Mouse (Mus musculus): ENCODE measurements at regions not wholly inside any gene's neighbourhood (a gene's known extent, or its start where the extent isn't known, plus 50 kb on each side); places are given as distances from the start of the nearest gene placed in this dataset.

DNA sequence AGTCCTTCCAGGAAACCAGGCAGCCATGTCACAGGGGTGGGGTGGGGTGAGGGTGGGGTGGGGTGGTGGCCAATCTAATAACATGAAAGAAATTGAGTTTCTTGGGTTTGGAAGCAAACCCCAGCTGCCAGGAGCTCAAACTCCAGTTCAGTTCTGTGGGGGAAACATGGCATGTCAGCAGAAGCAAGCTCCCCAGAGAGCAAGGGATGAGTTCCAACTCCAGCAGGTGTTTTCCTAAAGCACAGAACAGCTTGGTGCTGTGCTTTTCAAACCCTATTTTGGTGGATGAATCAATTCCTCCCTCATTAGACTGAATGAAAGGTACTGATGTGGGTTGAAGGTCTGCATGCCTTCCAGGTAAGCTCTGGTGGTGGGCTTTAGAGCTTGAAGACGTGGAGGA lies 77.8 kb upstream of the Kcnd3 start:
- H3K79me2 ChIP-seq (ENCODE audit: control insufficient read depth, insufficient read depth, low read length, poor library complexity) = no peaks in the 10 kb centered on the region
- no peaks in the 10 kb centered on the region for H3K36me3 ChIP-seq (ENCODE audit: control insufficient read depth in 1 of 2, insufficient read depth in 2 of 2, low read length in 2 of 2)
- no peak overlapping the region for H3K27ac ChIP-seq (ENCODE audit: control insufficient read depth, low read depth, low read length)
- H3K4me3 ChIP-seq (ENCODE audit: control insufficient read depth in 1 of 2, insufficient read depth in 1 of 2, low read depth in 2 of 2, low read length in 2 of 2) = no peak overlapping the region
- no peak for DNase-seq (ENCODE audit: low read depth, low spot score)
- H3K27me3 ChIP-seq (ENCODE audit: control insufficient read depth in 1 of 2, insufficient read depth in 2 of 2, low read length in 2 of 2) = no peaks in the 10 kb centered on the region
- H3K4me1 ChIP-seq (ENCODE audit: control insufficient read depth in 1 of 2, insufficient read depth in 2 of 2, low read length in 2 of 2) = no peaks in the 10 kb centered on the region
- H3K9ac ChIP-seq (ENCODE audit: control insufficient read depth, low read depth, low read length, poor library complexity, severe bottlenecking) = no peak overlapping the region
- TF ChIP-seq NELFE (IDR thresholded peaks at IDR 0.05; ENCODE audit: low read depth, low read length) = no peak
- no peak for TF ChIP-seq USF2 (IDR thresholded peaks at IDR 0.05; ENCODE audit: borderline replicate concordance in 1 of 2, insufficient read depth in 1 of 2, low read depth in 1 of 2, low read length in 2 of 2)
- TF ChIP-seq ETS1 (IDR thresholded peaks at IDR 0.05; ENCODE audit: low read depth, low read length) = no peak
- TF ChIP-seq ZNF384 (IDR thresholded peaks at IDR 0.05; ENCODE audit: low read depth, low read length) = no peak
- no peak for TF ChIP-seq EP300 (IDR thresholded peaks at IDR 0.05; ENCODE audit: low read depth in 1 of 2, low read length in 2 of 2)
- TF ChIP-seq GATA1 (IDR thresholded peaks at IDR 0.05; ENCODE audit: low read depth, low read length) = no peak
- TF ChIP-seq TBP (IDR thresholded peaks at IDR 0.05; ENCODE audit: low read depth, low read length) = no peak
- TF ChIP-seq GABPA (IDR thresholded peaks at IDR 0.05; ENCODE audit: low read depth, low read length) = no peak
- no peak for TF ChIP-seq USF1 (IDR thresholded peaks at IDR 0.05; ENCODE audit: low read depth, low read length)
- TF ChIP-seq MYB (IDR thresholded peaks at IDR 0.05; ENCODE audit: low read depth, low read length) = no peak
- TF ChIP-seq ELF1 (IDR thresholded peaks at IDR 0.05; ENCODE audit: low read depth, low read length) = no peak
- TF ChIP-seq MXI1 (IDR thresholded peaks at IDR 0.05; ENCODE audit: low read depth, low read length) = no peak
- no peak for TF ChIP-seq UBTF (IDR thresholded peaks at IDR 0.05; ENCODE audit: borderline replicate concordance, insufficient read depth, low read depth, low read length)
- no peak for TF ChIP-seq NRF1 (IDR thresholded peaks at IDR 0.05; ENCODE audit: insufficient read depth, low read depth, low read length, poor library complexity, severe bottlenecking)
- TF ChIP-seq CHD2 (IDR thresholded peaks at IDR 0.05; ENCODE audit: low read length) = no peak
- no peak for TF ChIP-seq HCFC1 (IDR thresholded peaks at IDR 0.05; ENCODE audit: low read depth, low read length)
- TF ChIP-seq RCOR1 (IDR thresholded peaks at IDR 0.05; ENCODE audit: low read depth, low read length) = no peak
- TF ChIP-seq MAFK (IDR thresholded peaks at IDR 0.05; ENCODE audit: borderline replicate concordance, low read depth, low read length) = no peak
- TF ChIP-seq ZKSCAN1 (IDR thresholded peaks at IDR 0.05; ENCODE audit: low read depth, low read length) = no peak
- H3K9me3 ChIP-seq (replicated peaks; ENCODE audit: insufficient read depth, low read length) = no peaks in the 10 kb centered on the region

DNA sequence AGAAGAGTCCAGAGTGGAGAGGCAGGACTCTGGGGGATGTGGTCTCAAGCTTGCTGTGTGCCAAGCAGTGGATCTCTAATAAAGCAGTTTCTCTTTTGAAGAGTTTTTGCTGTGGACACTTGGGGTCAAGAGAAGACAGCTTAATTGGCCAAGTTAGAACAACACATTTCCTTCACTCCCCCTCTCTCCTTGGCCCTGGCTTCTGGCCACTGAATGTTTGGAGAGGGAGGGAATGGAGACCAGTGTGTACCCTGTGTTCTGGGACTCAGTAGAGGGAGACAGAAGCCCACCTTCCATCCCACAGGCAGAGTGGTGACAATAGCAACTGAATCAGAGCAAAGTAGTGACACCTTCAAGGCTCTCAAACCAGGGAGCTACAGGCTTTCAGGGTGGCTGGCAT lies 77.3 kb upstream of the Kcnd3 start:
- H3K4me1 ChIP-seq (ENCODE audit: control insufficient read depth in 1 of 2, insufficient read depth in 2 of 2, low read length in 2 of 2) = no peaks in the 10 kb centered on the region
- H3K9me3 ChIP-seq (replicated peaks; ENCODE audit: insufficient read depth, low read length) = no peaks in the 10 kb centered on the region
- H3K36me3 ChIP-seq (ENCODE audit: control insufficient read depth in 1 of 2, insufficient read depth in 2 of 2, low read length in 2 of 2) = no peaks in the 10 kb centered on the region
- H3K9ac ChIP-seq (ENCODE audit: control insufficient read depth, low read depth, low read length, poor library complexity, severe bottlenecking) = no peak overlapping the region
- H3K27me3 ChIP-seq (ENCODE audit: control insufficient read depth in 1 of 2, insufficient read depth in 2 of 2, low read length in 2 of 2) = no peaks in the 10 kb centered on the region
- no peak for DNase-seq (ENCODE audit: low read depth, low spot score)
- H3K4me3 ChIP-seq (ENCODE audit: control insufficient read depth in 1 of 2, insufficient read depth in 1 of 2, low read depth in 2 of 2, low read length in 2 of 2) = no peak overlapping the region
- no peaks in the 10 kb centered on the region for H3K79me2 ChIP-seq (ENCODE audit: control insufficient read depth, insufficient read depth, low read length, poor library complexity)
- no peak for TF ChIP-seq TCF12 (IDR thresholded peaks at IDR 0.05; ENCODE audit: low read depth, low read length)
- no peak for TF ChIP-seq CHD1 (IDR thresholded peaks at IDR 0.05; ENCODE audit: low read depth, low read length)
- TF ChIP-seq ETS1 (IDR thresholded peaks at IDR 0.05; ENCODE audit: low read depth, low read length) = no peak
- TF ChIP-seq KAT2A (conservative IDR thresholded peaks at IDR 0.05; ENCODE audit: low read depth, low read length) = no peak
- TF ChIP-seq SMC3 (IDR thresholded peaks at IDR 0.05; ENCODE audit: low read depth, low read length) = no peak
- H3K27ac ChIP-seq (ENCODE audit: control insufficient read depth, low read depth, low read length) = no peak overlapping the region
